Mouse (Mus musculus): ENCODE results near the gene Spdye4a. TPM values are rescaled to one million over a fixed set of nuclear protein-coding genes. Genes with fewer than 3 reads are reported as not detected.
"Not testable (repeated sequence)": the region's sequence is repeated elsewhere in the genome, so short reads cannot be mapped to it uniquely, and the experiment has no call there.

The Spdye4a gene
- polyA plus RNA-seq, 1 experiment from 2014 or later: not detected

DNA sequence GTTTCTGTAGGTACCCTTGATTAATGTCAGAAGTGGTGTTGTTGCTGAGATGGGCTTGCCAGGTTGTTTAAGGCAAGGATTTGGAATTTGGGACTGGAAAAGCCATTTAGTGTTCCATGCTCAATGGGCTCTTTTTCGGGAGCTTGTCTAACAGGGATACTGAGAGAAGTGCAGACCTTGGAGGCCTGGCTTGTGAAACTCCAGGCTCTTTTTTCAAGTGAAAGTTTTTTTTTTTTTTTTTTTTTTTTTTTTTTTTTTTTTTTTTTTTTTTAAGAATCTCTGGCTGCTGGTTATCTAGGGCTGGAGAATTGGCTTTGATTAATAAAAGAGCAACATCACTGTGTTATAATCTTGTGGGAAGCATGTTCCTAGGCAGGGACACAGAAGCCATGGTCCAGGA lies 4.4 kb downstream of the Spdye4a start:
- H3K9ac ChIP-seq: no peak overlapping the region
- 76% methylated on average over 1 of the region's 1 CpGs for WGBS
- ATAC-seq (ENCODE audit: insufficient read depth, low FRiP score, low read depth): no peak
- H3K36me3 ChIP-seq: no peaks in the 10 kb centered on the region
- H3K9me3 ChIP-seq: no peaks in the 10 kb centered on the region
- H3K4me3 ChIP-seq (replicated peaks): no peak overlapping the region
- H3K27ac ChIP-seq: no peak overlapping the region
- H3K4me1 ChIP-seq: no peaks in the 10 kb centered on the region
- no peaks in the 10 kb centered on the region; the same call in 1 of the 2 replicates for H3K27me3 ChIP-seq (replicated peaks)
- H3K4me2 ChIP-seq: no peak overlapping the region

DNA sequence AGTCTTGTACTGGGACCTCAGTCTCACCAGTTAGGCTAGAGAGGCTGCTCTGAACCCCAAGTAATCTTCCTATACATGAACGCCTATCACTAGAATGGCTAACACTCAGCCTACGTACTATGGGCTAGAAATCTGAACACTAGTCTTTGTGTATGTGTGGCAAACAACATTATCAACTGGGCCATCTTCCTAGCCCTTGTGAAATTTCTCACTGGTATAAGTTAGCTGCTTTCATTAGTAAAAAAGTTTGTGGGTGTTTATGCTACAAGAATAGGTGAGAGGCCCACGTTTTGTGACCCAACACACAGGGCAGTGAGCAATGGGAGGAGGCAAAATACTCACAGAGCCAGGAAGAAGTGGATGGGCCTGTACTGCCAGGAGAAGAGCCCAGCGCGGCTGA lies 5.7 kb downstream of the Spdye4a start:
- Histone ChIP-seq H3K36me3 (no peaks in the 10 kb centered on the region), H3K4me2 (no peak overlapping the region), H3K4me1 (no peaks in the 10 kb centered on the region), H3K27me3 (replicated peaks) (no peaks in the 10 kb centered on the region), H3K4me3 (replicated peaks) (no peak overlapping the region), H3K9ac (no peak overlapping the region), H3K27ac (no peak overlapping the region), H3K9me3 (no peaks in the 10 kb centered on the region)
- WGBS: 68% methylated on average over 5 of the region's 5 CpGs
- ATAC-seq (ENCODE audit: insufficient read depth, low FRiP score, low read depth): no peak

DNA sequence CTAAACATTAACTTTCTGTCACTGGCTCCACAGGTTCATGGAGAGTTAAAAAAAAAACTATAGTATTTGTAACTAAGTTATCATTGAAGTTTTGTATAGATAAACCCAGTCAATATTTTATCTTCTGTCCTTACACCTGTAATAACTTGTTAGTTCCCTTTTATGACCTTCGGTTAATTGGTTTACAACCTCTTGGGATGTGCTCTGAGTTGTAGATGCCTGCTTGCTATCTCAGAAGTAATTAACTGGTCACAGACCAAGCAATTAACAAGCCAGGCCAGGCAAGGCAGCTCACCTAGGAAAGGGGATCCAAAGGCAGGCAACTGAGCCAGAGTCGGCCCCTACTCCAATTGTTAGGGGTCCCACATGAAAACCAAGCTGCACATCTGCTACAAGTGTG lies 12.9 kb downstream of the Spdye4a start:
- no peaks in the 10 kb centered on the region for H3K27me3 ChIP-seq (replicated peaks)
- H3K27ac ChIP-seq: no peak overlapping the region
- no peak overlapping the region for H3K9ac ChIP-seq
- H3K4me3 ChIP-seq (replicated peaks): no peak overlapping the region
- no peaks in the 10 kb centered on the region for H3K9me3 ChIP-seq
- no peak overlapping the region for H3K4me2 ChIP-seq
- no peaks in the 10 kb centered on the region for H3K36me3 ChIP-seq
- no peak for ATAC-seq (ENCODE audit: insufficient read depth, low FRiP score, low read depth)
- WGBS: 58% methylated on average over 2 of the region's 2 CpGs
- no peaks in the 10 kb centered on the region for H3K4me1 ChIP-seq

- Histone ChIP-seq H3K4me3 (replicated peaks) (no peak overlapping the region), H3K27ac (no peak overlapping the region), H3K4me2 (no peak overlapping the region), H3K36me3 (no peaks in the 10 kb centered on the region), H3K9ac (no peak overlapping the region), H3K27me3 (replicated peaks) (no peaks in the 10 kb centered on the region), H3K4me1 (no peaks in the 10 kb centered on the region), H3K9me3 (no peaks in the 10 kb centered on the region)
- WGBS: 74% methylated on average over 3 of the region's 3 CpGs
- no peak for ATAC-seq (ENCODE audit: insufficient read depth, low FRiP score, low read depth)
Observed at GRCm38 (mm10) chr5:143205015-143205414, 21.7 kb downstream of the Spdye4a start.

GRCm38 (mm10) chr5:143196506-143196905 lies 30.2 kb downstream of the Spdye4a start:
- no peaks in the 10 kb centered on the region for H3K27me3 ChIP-seq (replicated peaks)
- H3K4me2 ChIP-seq: no peak overlapping the region
- no peaks in the 10 kb centered on the region for H3K36me3 ChIP-seq
- no peak overlapping the region for H3K27ac ChIP-seq
- no peak for ATAC-seq (ENCODE audit: insufficient read depth, low FRiP score, low read depth)
- no peaks in the 10 kb centered on the region for H3K9me3 ChIP-seq
- no peaks in the 10 kb centered on the region for H3K4me1 ChIP-seq
- no peak overlapping the region for H3K9ac ChIP-seq
- WGBS: 79% methylated on average over 4 of the region's 4 CpGs
- H3K4me3 ChIP-seq (replicated peaks): no peak overlapping the region

DNA sequence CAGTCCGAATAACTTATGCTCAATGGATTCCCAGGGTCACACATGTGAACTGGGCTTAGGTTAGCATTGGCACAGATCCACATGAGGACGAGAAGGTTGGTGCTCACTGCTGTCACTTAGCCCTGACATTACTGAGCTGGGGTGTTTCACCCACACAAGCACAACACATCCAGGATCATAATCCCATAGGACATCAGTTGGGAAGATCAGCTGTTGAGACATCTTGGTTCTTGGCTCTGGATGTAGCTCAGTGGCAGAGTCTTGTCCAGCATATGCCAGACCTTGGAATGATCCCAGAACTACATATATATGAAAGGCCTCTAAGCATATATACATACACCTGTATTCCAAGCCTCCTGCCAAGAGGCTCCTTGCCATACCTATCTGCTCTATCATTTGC lies 31.5 kb downstream of the Spdye4a start:
- WGBS: 55% methylated on average over 2 of the region's 2 CpGs
- Histone ChIP-seq H3K36me3 (no peaks in the 10 kb centered on the region), H3K4me3 (replicated peaks) (no peak overlapping the region), H3K9ac (no peak overlapping the region), H3K27ac (no peak overlapping the region), H3K9me3 (no peaks in the 10 kb centered on the region), H3K4me2 (no peak overlapping the region), H3K27me3 (replicated peaks) (no peaks in the 10 kb centered on the region), H3K4me1 (no peaks in the 10 kb centered on the region)
- ATAC-seq (ENCODE audit: insufficient read depth, low FRiP score, low read depth): no peak

- ATAC-seq (ENCODE audit: insufficient read depth, low FRiP score, low read depth); H3K27me3 ChIP-seq (replicated peaks); H3K36me3 ChIP-seq; H3K27ac ChIP-seq; H3K4me1 ChIP-seq; H3K9ac ChIP-seq; H3K4me2 ChIP-seq; H3K4me3 ChIP-seq (replicated peaks); H3K9me3 ChIP-seq: not testable (repeated sequence)
- 56% methylated on average over 8 of the region's 8 CpGs for WGBS
Observed at GRCm38 (mm10) chr5:143194747-143195146, 31.9 kb downstream of the Spdye4a start.

DNA sequence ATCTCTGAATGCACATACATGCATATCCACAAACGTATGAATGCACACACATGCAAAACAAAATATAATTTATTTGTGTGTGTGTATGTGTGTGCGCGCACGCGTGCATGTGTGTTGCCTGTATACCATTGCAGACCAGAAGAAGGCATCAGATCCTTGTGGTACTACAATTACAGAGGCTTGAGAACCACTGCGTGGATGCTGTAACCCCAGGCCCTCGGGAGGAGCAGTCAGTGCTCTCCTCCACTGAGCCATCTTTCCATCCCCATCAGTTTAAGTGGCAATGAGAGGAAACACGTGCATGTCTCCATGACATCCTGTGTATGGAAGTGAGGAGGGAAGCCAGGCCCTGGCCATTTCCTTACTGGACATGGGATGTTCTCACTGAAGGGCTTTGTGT lies 33.9 kb downstream of the Spdye4a start:
- Histone ChIP-seq H3K27ac (no peak overlapping the region), H3K27me3 (replicated peaks) (no peaks in the 10 kb centered on the region), H3K4me3 (replicated peaks) (no peak overlapping the region), H3K9me3 (no peaks in the 10 kb centered on the region), H3K4me1 (no peaks in the 10 kb centered on the region), H3K4me2 (no peak overlapping the region), H3K9ac (no peak overlapping the region), H3K36me3 (no peaks in the 10 kb centered on the region)
- WGBS: 85% methylated on average over 8 of the region's 8 CpGs
- ATAC-seq (ENCODE audit: insufficient read depth, low FRiP score, low read depth): no peak

DNA sequence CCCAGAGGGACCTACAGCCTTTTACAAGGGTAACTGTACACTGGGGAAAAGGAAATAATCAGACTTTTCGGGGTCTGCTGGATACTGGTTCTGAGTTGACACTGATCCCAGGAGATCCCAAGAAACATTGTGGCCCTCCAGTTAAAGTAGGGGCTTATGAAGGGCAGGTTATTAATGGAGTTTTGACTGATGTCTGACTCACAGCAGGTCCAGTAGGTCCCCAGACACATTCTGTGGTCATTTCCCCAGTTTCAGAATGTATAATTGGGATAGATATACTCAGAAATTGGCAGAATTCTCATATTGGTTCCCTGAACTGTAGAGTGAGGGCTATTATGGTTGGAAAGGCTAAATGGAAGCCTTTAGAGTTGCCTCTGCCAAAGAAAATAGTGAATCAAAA lies 38.7 kb downstream of the Spdye4a start:
- not testable (repeated sequence) for H3K4me1 ChIP-seq; H3K9ac ChIP-seq; H3K27me3 ChIP-seq (replicated peaks); H3K4me3 ChIP-seq (replicated peaks); H3K27ac ChIP-seq; H3K9me3 ChIP-seq; H3K36me3 ChIP-seq; H3K4me2 ChIP-seq; ATAC-seq (ENCODE audit: insufficient read depth, low FRiP score, low read depth)
- 56% methylated on average over 1 of the region's 1 CpGs for WGBS

DNA sequence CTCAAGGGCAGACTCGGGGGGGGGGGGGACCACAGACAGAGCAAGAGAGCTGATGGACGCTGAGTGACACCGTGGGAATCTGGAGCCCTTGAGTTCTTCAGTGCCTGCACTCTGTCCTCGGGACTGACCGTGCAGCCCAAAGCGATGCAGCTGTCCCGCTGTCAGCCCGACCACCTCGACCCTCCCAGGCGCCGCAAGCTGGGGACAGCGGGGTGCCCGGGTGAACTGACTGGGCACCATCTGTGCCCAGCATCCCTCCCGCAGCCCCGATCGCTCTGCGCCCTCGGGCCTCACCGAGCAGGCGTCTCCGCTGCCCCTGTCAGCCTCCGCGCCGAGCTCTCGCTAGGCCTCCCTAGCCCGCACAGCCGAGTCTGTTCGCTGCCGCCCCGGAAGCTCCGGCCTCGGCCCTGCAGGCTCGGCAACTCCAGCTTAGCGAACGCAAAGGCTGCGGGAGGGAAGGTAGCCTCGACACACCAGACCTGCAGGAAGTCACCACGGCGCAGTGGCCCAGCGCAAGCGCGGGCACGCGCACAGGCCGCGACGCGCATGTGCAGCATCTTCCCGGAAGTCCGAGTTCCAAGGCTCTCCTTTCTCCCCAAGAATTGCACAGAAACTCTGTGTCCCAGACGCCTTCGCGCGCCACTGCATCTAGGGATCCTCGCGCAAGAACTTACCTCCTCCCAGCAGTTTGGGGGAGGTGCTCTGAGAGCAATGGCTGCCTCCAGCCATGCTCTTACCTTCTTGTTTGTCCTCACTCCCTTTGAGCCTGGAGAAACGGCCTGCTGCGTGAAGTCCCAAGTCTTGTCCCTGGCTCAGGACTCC lies 46.2 kb downstream of the Spdye4a start, which contains the start of the genes Rbak and Spdye4b:
Gene Rbak (minus strand): TSS at position 521 of the 822 bp plus-strand sequence.
Gene Spdye4b (plus strand): TSS at position 763 of the 822 bp plus-strand sequence.
- ATAC-seq (ENCODE audit: insufficient read depth, low FRiP score, low read depth): peak; percentile 95
- Histone ChIP-seq H3K4me2 (peak within 1 kb of the TSS; percentile 82), H3K4me1 (peaks cover 10% of the 10 kb centered on the region), H3K4me3 (replicated peaks) (peak within 1 kb of the TSS; percentile 85), H3K9ac (peak within 1 kb of the TSS; percentile 65), H3K27ac (peak within 1 kb of the TSS; percentile 83), H3K27me3 (replicated peaks) (no peaks in the 10 kb centered on the region), H3K36me3 (peaks cover 29% of the 10 kb centered on the region), H3K9me3 (no peaks in the 10 kb centered on the region)
- WGBS: under 1% methylated on average over 58 of the region's 58 CpGs

DNA sequence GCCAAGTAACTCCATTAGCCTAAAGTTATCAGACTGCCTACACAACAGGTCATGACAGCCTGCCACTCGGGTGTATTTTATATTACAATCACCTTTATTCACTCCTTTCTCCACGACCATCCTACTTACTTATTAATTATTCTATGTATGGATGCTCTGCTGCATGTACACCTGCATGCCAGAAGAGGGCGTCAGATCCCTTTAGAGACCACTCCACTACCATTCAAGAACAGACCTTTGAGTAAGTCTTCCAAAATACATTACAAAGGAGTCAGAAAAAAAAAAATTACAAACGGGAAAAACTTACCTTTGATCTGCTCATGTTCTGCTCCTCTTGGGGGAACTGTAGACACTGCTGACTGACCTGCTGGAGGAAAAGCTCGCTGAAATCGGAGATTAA lies 47.5 kb downstream of the Spdye4a start:
- H3K27me3 ChIP-seq (replicated peaks): no peaks in the 10 kb centered on the region
- WGBS: 31% methylated on average over 6 of the region's 6 CpGs

DNA sequence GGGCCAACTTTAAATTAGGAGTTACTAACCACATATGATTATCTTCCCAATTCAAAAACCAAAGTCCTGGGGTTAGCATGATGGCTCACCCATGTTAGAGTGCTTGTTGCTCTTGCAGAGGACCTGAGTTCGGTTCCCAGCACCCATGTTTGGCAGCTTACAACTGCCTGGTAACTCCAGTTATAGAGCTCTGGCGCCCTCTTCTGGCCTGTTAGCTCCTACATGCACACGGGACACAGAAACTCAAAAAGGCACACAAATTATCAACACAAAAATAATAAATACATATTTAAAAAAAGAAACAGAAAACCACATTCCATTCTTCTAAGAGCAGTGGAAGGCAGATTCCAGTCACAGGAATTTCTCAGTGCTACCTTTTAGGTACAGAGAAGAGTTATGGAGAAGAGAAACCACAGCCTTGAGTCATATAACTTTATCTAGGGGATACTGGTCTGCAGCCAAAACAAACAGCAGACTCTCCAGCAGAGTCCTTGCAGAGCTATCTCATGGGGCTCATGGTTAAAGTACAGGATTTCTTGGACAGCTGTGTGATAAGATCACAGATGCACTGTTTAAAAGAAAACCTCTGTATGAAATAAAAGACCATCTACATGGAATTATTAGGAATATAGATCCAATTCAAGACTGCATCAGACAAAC lies 49.0 kb downstream of the Spdye4a start:
- Histone ChIP-seq H3K9ac (no peak overlapping the region), H3K36me3 (peaks cover 57% of the 10 kb centered on the region), H3K4me1 (peaks cover 10% of the 10 kb centered on the region), H3K9me3 (no peaks in the 10 kb centered on the region), H3K4me2 (no peak overlapping the region), H3K4me3 (replicated peaks) (no peak overlapping the region), H3K27me3 (replicated peaks) (no peaks in the 10 kb centered on the region), H3K27ac (no peak overlapping the region)
- ATAC-seq (ENCODE audit: insufficient read depth, low FRiP score, low read depth): no peak
- WGBS: 91% methylated on average over 3 of the region's 3 CpGs

More for the DNA sequence above, 47.5 kb downstream of the Spdye4a start:
- no peak for ATAC-seq (ENCODE audit: insufficient read depth, low FRiP score, low read depth)
- Histone ChIP-seq H3K4me2 (peak overlapping the region; percentile 82), H3K4me1 (peaks cover 10% of the 10 kb centered on the region), H3K27ac (no peak overlapping the region), H3K9me3 (no peaks in the 10 kb centered on the region), H3K4me3 (replicated peaks) (peak overlapping the region; percentile 85; the same call in 1 of the 2 replicates), H3K36me3 (peaks cover 42% of the 10 kb centered on the region), H3K9ac (no peak overlapping the region)

All from stomach, embryonic 15.5 days (tissue).